Mouse (Mus musculus): ENCODE measurements around the gene Ddx49.

The Ddx49 gene

DNA sequence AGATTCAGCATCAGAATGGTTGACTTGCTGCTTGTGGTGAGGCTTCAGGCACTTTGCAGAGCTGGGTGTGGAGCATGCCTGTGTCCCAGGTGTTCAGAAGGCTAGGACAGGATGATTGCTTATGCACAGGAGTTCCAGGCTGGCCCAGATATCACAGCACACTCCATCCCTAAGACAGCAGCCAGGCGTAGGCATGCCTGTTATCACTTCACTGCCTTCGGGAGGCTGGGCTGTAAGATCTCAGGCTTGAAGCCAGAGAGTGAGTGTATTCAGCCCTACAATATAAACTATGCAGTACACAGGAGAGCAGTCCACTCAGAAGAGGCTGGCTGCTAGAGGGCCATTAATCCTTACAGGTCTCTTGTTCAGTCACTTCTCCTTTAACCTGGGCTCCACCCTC lies 43.2 kb downstream of the Ddx49 start:
- no peak for DNase-seq

DNA sequence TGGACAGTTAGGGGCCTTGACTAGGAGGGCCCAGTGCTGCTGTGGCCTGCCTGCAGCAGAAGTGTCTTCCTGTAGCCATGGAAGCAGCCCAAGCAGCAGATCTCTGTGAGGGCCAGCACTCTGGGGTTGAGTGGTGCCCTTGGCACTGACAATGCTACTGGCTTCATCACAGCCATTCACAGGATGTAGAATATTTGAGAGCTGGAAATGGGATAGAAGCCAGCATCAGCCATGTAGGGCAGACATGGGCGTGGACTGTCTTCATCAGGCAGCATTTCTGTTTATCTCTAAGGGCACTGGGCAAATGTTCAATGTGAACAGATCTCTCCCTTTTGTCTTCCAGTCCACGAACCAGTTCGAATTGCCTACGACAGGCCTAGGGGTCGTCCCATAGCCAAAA lies 43.7 kb downstream of the Ddx49 start:
- DNase-seq: no peak

DNA sequence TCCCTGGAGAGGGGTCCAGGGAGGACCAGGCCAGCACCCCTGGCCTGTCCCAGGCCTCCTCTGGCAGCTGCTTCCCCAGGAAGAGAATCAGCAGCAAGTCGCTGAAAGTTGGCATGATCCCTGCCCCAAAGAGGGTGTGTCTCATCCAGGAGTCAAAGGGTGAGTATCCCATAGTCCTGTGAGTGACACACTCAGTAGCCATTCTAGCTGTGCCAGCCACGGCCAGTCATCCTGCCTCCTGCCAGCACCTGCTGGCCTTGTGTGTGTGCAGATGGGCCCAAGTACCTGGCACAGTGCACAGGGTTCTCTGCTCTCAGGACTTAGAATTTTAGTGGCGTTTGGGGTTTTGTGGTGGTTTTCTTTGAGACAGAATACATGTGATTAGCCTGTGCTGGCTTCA lies 44.8 kb downstream of the Ddx49 start:
- no peak for DNase-seq

DNA sequence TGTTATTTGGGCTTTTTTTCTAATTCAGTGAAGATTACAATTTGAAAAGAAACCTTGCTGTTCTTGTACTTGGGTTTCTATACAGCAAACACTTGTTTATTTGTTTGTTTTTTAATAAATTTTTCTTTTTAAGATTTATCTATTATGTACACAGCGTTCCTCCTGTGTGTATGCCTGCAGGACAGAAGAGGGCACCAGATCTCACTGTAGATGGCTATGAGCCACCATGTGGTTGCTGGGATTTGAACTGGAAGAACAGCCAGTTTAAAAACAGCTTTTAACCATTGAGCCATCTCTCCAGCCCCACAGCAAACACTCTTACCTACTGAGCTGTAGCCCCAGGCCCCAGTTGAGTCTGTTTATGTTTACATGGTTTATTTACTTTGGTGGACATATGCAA lies 47.7 kb downstream of the Ddx49 start:
- DNase-seq: no peak

DNA sequence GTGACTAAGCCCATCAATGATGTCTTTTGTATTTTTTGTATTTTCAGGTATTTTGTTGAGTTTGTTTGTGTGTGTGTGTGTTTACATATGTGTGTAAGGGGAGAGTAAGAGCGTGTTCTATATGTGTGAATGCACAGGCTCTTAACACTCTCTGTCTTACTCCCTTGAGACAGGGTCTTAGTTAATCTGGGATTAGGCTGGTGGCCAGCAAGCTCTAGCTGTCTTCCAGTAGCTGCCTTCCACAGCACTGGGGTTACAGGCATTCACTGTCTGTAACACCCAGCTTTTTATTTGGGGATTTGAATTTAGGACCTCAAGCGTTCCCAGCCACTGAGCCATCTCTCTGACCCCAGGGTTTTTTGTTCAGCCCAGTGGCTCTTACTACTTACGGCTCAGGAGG lies 54.4 kb downstream of the Ddx49 start:
- no peak for DNase-seq

DNA sequence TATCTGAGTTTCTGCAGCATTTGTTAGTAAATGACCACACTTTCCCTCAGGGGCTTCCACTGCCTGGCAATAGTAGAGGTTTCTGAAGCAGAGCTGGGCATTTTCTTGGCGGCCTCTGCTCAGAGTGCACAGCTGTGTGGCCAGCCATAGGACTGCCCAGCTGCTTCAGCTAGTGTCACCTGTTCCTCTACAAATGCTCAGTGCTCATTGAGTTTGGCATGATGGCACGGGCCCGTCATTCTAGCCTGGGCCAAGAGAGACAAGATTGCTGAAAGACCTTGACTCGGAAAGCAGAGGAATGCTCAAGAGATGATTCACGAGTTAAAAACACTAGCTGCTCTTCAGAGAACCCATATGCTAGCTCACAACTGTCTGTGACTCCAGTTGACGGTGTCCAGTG lies 55.7 kb downstream of the Ddx49 start:
- no peak for DNase-seq

All from B cell, adult 2 months (primary cell).